Mouse (Mus musculus) gastrocnemius, postnatal 10 days (tissue): Measurements from ENCODE around the gene Tmprss3. TPM values are rescaled to one million over a fixed set of nuclear protein-coding genes. Genes with fewer than 3 reads are reported as not detected.

Experiments
- DNase-seq: peaks from one replicate; pipeline ENCODE4 v3.0.0; 2021; ENCODE audit warnings: mixed read lengths
- long read RNA-seq, 2 experiments: library from polyadenylated mRNA; stranded (forward); transcript quantifications; one replicate each; pipeline ENCODE4 v2.0.0; 2021
- total RNA-seq, 2 experiments: library from RNA; stranded (reverse); gene quantifications; 2 replicates each; pipeline ENCODE4 v1.2.3; 2021

Gene Tmprss3
- under 1 TPM in 1 of 2 experiments, not detected in 1; 0.29 TPM for total RNA-seq
- long read RNA-seq, experiment 1, result 0 reads
- long read RNA-seq, experiment 2, result 0 reads

GRCm38 (mm10) chr17:31198877-31199276 lies at the start of gene Tmprss3:
Gene Tmprss3 (minus strand): TSS chr17:31198977.
- no peak for DNase-seq

DNA sequence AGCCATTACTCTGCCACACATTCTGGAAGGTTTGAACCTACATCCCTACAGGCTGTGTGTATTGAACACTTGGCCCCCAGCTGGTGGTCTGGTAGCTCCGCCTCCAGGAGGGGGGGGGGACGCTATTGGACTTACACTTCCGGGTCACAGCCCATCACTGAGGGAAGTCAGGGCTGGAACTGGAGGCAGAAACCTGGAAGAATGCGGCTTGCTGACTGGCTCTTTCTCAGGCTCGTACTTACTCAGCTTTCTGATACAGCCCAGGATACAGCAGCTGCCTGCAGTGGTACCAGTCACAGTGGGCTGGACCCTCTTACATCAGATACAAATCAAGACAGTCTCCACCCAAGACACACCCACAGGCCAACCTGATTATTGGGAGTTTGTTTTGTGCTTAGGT lies 48.4 kb upstream of the Tmprss3 start:
- DNase-seq, result no peak

DNA sequence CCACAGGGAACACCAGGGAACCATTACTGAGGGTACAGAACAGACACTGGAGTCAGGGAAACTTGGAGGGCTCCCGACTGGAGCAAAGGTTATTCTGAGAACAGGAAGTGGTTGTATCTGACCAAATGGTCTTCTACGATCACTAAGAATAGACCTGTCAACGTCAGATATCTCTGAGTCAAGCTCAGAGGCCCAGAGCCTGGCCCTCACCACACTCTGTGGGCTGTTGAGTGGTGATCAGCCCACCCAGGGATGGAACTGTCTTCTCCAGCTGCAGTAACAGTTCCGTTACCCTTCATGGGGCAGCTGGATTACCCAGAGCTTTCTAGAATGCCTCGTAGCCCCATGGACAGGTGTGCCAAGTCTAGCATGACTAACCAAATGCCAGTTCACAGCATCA lies 46.5 kb upstream of the Tmprss3 start:
- DNase-seq, result no peak

DNA sequence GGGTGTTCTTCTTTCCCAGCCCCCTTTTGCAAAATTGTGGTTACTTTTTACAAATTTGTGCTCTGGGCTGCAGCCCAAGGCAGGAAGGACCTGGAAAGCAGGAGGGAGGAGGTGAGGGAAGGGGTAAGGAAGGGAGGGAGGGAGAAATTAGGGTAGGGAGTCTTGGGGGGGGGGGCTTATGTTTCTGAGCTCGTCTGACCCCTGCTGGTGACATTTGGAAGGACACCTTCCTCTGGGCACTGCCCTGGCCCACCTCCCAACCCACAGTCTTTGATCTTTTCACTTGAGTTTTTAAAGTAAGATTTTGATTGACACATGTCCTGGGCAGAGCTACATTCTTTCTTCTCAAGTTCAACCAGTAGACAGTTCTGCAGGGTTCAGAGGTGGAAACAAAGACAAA lies 44.0 kb upstream of the Tmprss3 start:
- no peak for DNase-seq

DNA sequence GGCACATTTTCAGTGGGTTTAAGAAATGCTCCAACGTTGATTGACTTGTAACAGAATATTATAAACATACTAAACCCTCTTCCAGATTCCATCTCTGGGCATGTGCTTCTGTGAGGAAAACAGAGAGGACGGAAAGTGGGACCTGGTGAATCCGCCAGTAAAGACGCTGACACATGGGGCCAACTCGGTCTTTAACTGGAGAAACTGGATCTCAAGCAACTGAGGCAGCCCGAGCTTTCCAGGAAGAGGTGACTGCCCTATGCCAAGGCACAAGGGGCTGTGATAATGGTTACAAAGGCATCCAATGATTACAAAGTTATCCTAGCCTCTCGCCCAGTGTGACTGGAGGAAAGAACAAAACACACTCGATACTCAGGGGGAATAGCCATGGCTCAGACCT lies 42.4 kb upstream of the Tmprss3 start:
- no peak for DNase-seq

DNA sequence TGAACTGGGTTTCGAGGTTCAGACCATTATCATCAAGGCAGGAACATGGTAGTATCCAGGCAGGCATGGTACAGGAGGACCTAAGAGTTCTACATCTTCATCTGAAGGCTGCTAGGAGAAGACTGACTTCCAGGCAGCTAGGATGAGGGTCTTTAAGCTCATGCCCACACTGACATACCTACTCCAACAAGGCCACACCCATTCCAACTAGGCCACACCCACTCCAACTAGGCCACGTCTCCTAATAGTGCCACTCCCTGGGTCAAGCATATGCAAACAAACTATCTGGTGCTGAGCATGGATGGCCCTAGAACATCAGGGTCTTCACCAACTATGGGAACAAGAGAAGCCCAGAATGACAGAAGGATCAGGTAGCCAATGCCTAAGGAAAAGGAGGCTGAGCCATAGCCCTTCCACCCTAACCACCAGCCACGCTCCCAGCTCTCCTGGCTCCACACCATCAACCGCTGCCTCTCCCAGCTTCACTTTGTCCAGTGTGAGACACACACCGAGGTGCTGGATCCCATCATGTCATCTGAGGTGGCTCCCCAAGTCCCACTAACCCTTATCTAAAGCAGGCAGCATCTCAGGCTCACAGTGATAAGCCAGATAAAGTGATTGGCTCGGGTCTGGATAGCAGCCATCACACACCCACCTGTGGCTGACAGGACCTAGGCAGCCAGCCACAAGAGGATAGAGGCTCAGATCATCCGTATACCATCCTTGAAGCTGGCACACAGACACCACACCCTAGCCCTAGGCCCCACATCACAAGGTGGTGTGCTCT lies 39.6 kb upstream of the Tmprss3 start:
- no peak for DNase-seq

DNA sequence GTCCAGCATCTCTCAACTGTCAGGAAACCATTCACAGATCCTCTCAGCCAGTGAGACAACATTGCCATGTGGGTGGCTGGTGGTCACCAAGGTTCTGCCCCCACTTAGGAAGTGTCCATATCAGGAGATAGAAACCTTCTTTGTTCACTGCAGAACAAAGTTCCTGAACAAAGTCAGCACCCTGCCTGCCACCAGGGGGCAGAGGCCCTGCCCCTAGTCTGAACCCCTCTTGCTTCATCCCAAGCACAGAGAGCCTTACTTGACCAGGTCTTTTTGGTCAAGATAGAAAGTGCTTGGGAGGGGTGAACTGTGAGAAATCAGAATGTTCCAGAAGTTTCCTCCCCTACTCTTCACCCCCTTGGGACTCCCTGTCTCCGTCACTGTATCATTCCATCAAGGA lies 37.1 kb upstream of the Tmprss3 start:
- no peak for DNase-seq

DNA sequence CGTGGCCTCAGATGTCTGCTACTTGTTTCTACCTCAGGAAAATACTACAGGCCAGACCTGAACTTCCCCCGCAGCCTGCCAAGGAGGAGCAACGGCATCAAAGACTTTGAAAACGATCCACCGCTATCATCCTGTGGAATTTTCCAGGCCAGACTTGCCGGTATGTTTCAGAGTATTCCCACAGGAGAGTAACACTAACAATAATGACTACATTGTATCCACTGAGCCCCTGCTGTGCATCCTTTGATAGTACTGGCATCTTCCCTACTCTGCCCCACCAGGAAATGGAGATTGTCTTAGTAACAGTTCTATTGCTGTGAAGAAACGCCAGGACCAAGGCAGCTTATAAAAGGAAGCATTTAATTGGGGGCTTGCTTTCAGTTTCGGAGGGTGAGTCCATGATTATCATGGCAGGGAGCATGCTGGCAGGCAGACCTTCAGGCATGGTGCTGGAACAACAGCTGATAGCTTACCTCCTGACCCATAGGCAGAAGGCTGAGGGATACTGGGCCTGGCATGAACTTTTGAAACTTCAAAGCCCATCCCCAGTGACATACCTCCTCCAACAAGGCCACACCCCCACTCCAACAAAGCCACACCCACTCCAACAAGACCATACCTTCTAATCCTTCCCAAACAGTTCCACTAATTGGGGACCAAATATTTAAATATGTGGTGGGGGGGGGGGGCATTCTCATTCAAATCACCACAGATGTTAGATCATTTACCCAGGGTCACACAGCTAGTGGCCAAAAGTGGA lies 33.7 kb upstream of the Tmprss3 start:
- no peak for DNase-seq

GRCm38 (mm10) chr17:31231780-31232179 lies 33.0 kb upstream of the Tmprss3 start:
- no peak for DNase-seq

- DNase-seq, result no peak
Measured at GRCm38 (mm10) chr17:31226931-31227330, 28.2 kb upstream of the Tmprss3 start.

- DNase-seq, result no peak
Measured at GRCm38 (mm10) chr17:31226368-31226767, 27.6 kb upstream of the Tmprss3 start.

- DNase-seq, result no peak
Measured at GRCm38 (mm10) chr17:31224591-31224990, 25.8 kb upstream of the Tmprss3 start.

DNA sequence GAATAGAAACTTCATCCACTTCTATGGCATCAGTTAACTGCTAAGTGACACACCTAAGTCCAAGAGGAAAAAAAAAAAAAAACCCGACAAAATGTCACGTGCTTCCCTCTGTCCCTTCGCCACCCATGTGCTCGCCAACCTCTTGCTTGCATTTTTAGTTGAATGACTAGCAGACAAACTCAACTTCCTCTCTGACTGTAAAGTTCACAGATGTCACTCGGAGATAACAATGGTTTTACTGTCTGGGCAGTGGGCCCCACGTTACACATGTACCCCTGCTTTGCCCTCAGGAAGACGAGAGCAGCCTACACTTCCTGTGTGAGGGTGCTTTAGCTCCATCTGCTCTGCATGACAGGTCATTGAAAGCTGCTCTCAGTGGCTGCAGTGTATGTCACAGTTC lies 25.1 kb upstream of the Tmprss3 start:
- DNase-seq, result no peak

- no peak for DNase-seq
Measured at GRCm38 (mm10) chr17:31222810-31223310, 24.1 kb upstream of the Tmprss3 start.

DNA sequence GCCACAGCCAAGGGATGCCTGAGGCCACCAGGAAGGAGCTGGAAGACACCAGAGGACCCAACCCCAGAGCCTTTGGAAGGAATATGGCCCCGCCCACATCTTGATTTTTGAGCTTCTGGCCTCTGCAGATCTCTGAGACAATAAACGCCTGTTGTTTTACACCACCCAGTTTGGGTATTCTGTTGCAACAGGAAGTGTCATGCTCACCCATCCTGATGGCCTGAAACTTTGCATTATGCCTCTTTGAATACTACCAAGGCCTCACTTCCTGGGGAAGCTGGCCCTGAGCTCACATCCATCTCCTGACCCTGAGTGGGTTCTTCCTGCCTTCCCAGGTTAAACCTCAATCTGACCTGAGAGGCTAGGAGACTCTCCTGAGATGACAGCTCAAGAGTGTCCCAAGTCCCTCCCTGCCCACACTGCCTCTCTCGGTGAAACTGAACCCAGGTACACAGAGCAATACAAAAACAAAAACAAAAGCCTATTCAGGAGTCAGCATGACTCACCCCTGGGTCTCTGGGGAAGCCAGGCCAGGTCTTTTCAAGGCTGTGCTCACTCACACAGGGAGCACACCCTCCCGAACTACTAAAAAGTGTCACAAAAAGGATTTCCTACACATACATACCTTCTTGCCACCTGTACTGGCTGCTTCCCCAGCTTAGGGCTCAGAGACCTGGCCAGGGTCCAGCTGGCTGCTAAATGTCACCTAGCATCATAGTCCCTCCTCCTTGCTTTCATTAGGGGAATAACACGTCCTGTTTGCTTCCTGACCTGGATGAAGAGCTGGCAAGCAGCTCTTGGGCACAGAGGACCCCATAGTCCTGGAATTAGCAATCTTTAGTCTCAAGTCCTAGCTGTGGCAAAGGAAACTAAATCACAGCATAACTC lies 17.5 kb upstream of the Tmprss3 start:
- DNase-seq, result no peak

DNA sequence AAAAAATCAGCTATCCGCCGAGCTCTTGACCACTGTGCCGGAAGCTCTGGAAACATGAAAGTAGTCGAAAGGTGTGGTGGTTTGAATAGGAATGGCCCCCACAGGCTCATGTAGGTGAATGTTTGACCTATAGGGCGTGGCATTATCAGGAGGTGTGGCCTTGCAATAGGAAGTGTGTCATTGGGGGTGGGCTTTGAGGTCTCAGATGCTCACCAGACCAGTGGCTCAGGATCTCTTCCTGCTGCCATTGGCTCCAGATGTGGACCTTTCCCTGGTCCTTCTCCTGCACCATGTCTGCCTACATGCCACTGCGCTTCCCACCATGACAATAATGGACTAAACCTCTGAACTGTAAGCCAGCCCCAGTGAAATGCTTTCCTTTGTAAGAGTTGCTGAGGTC lies 13.1 kb upstream of the Tmprss3 start:
- DNase-seq, result no peak

GRCm38 (mm10) chr17:31210299-31210698 lies 11.5 kb upstream of the Tmprss3 start:
- no peak for DNase-seq

- no peak for DNase-seq
Measured at GRCm38 (mm10) chr17:31209376-31209930, 10.7 kb upstream of the Tmprss3 start.

DNA sequence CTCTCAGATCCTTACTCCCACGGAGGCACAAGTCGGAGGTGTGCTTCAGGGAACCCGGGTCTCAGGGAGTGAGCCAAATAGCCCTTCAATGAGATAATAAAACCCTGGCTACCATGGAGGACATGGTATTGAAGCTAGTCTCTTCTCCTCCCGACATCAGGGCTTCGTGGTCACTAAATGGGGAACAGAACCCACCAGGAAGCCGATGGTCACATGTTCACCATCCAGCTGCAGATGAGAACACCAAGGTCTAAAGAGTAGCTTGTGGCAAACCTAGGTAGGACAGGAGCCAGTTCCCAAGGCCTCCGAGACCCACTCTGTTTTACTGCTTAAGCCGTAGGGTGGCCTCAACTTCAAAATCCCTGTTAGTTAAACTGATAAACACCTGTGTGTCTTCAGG lies 9.9 kb upstream of the Tmprss3 start:
- no peak for DNase-seq

DNA sequence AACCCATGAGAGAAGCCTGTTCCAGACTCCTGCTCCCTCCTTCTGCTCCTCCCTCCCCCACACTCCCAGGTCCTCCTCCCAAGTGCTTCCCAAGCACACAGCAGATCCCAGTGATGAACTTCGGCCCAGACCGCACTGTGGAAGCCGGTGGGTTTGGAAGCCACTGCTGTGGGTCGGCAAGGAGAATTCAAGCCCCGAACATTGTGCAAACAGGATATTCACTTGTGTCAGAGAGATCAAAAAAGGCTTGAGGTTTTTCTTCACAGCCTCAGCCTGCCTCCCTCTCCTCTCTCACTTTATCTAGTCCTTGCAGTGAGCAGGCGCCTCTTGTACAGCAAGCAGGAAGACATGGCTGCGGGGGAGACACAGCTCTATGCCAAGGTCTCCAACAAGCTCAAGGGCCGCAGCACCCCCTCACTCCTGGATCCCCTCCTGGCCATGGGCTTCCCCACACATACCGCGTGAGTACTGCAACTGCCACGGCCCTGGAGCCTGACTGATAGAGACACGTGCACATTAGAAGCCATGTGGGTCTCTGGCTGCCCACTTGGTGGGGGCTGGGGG lies 9.1 kb upstream of the Tmprss3 start, which contains the start of gene Ubash3a:
Ubash3a (plus strand) TSS at position 103 of the 564 bp plus-strand sequence.
- DNase-seq, result no peak

- DNase-seq, result no peak
Measured at GRCm38 (mm10) chr17:31196283-31196682, 2.5 kb downstream of the Tmprss3 start.

GRCm38 (mm10) chr17:31195207-31195606 lies 3.6 kb downstream of the Tmprss3 start:
- DNase-seq, result no peak
